Mouse (Mus musculus) ES-E14 (cell line): ENCODE measurements around the gene Fbxw9. TPM values are rescaled to one million over a fixed set of nuclear protein-coding genes. Genes with fewer than 3 reads are reported as not detected.

ENCODE experiments used
- DNase-seq: peaks from one replicate; pipeline ENCODE4 v3.0.0-alpha.2; 2013; ENCODE audit warnings: low read depth, low spot score
- H3K27ac ChIP-seq: 2 replicates; pipeline ENCODE4 v1.5.1; 2012; ENCODE audit warnings: low read depth, mild to moderate bottlenecking, low read length, moderate library complexity, mixed read lengths; ENCODE audit not compliant: poor library complexity, insufficient read depth, severe bottlenecking
- H3K36me3 ChIP-seq: 2 replicates; pipeline ENCODE4 v1.6.1; 2012; ENCODE audit warnings: mild to moderate bottlenecking, low read length, moderate library complexity, mixed read lengths; ENCODE audit not compliant: control insufficient read depth, poor library complexity, insufficient read depth, severe bottlenecking
- H3K4me1 ChIP-seq, 2 experiments: fragments of 150-350 bp in 1 of 2; sonication (generic) in 1 of 2; 2 replicates each; pipeline ENCODE4 v1.6.1; 2012; ENCODE audit warnings: low read length in 2 of 2, mild to moderate bottlenecking in 1 of 2, mixed read lengths in 1 of 2; ENCODE audit not compliant: control insufficient read depth in 2 of 2, insufficient read depth in 2 of 2, poor library complexity in 1 of 2
- H3K4me3 ChIP-seq, 2 experiments: fragments of 150-350 bp in 1 of 2; sonication (generic) in 1 of 2; 2 replicates each; pipeline ENCODE4 v1.5.1; 2012; ENCODE audit warnings: low read length in 2 of 2, low read depth in 1 of 2, mild to moderate bottlenecking in 1 of 2, mixed read lengths in 1 of 2; ENCODE audit not compliant: insufficient read depth in 1 of 2, poor library complexity in 1 of 2, severe bottlenecking in 1 of 2
- H3K9ac ChIP-seq: 2 replicates; pipeline ENCODE4 v1.6.1; 2012; ENCODE audit warnings: low read depth, mild to moderate bottlenecking, low read length, mixed read lengths; ENCODE audit not compliant: poor library complexity, insufficient read depth, severe bottlenecking
- H3K9me3 ChIP-seq: fragments of 150-350 bp; sonication (generic); 2 replicates; pipeline ENCODE4 v1.6.1; 2012; ENCODE audit warnings: low read depth, mild to moderate bottlenecking, low read length; ENCODE audit not compliant: control insufficient read depth, insufficient read depth
- CHD2 ChIP-seq: IDR thresholded peaks from 2 replicates; pipeline ENCODE4 v1.6.1; 2014; ENCODE audit warnings: mild to moderate bottlenecking, low read depth, low read length, inconsistent platforms
- HCFC1 ChIP-seq: IDR thresholded peaks from 2 replicates; pipeline ENCODE4 v1.6.1; 2012; ENCODE audit warnings: low read length, inconsistent platforms, borderline replicate concordance; ENCODE audit not compliant: insufficient read depth
- MAFK ChIP-seq: IDR thresholded peaks from 2 replicates; pipeline ENCODE4 v1.6.1; 2014; ENCODE audit warnings: mild to moderate bottlenecking, low read depth, low read length, inconsistent platforms; ENCODE audit not compliant: insufficient read depth
- ZC3H11A ChIP-seq: IDR thresholded peaks from 2 replicates; pipeline ENCODE4 v1.6.1; 2012; ENCODE audit warnings: low read depth, mild to moderate bottlenecking, inconsistent platforms, low read length, borderline replicate concordance
- ZNF384 ChIP-seq: IDR thresholded peaks from 2 replicates; pipeline ENCODE4 v1.6.1; 2012; ENCODE audit warnings: low read depth, low read length, inconsistent platforms
- in situ Hi-C, 2 experiments: fragments of 600-800 bp; cut with MboI; formaldehyde crosslinking; loops; one replicate each; pipeline ENCODE4 v1.15.1; 2025; ENCODE audit warnings: low sequenced_read_pairs in 2 of 2, inconsistent platforms in 1 of 2; ENCODE audit not compliant: unreplicated experiment in 2 of 2
- total RNA-seq: library from RNA; depleted of rRNA; stranded (reverse); fragments of 300-350 nt; gene quantifications from 2 replicates; pipeline ENCODE4 v1.2.3, GENCODE M21; 2012

Fbxw9 gene
- total RNA-seq, 1 experiment = 49.3 TPM

GRCm38 (mm10) chr8:85065213-85065612 lies 5.4 kb downstream of the Fbxw9 start:
- no peak overlapping the region for H3K27ac ChIP-seq
- no peak overlapping the region for H3K4me3 ChIP-seq
- in situ Hi-C loops = no loop called here
- TF ChIP-seq ZC3H11A (no peak), ZNF384 (no peak)
- no peaks in the 10 kb centered on the region for H3K4me1 ChIP-seq
- H3K36me3 ChIP-seq = peaks cover 17% of the 10 kb centered on the region
- no peak overlapping the region for H3K9ac ChIP-seq
- H3K9me3 ChIP-seq = no peaks in the 10 kb centered on the region
- no peak for DNase-seq

GRCm38 (mm10) chr8:85067155-85067554 lies 7.3 kb downstream of the Fbxw9 start:
- TF ChIP-seq MAFK = no peak
- no peak for TF ChIP-seq HCFC1
- TF ChIP-seq ZNF384 = no peak
- no peak for TF ChIP-seq ZC3H11A
- no peak for TF ChIP-seq CHD2
- H3K27ac ChIP-seq = no peak overlapping the region
- H3K4me3 ChIP-seq = no peak overlapping the region
- in situ Hi-C loops = no loop called here
- DNase-seq = no peak
- H3K9ac ChIP-seq = no peak overlapping the region
- H3K4me1 ChIP-seq = peaks cover 0 to 3% of the 10 kb centered on the region in 2 experiments; a peak in 1 of 4 replicates
- H3K36me3 ChIP-seq = peaks cover 17% of the 10 kb centered on the region
- no peaks in the 10 kb centered on the region for H3K9me3 ChIP-seq

GRCm38 (mm10) chr8:85067982-85068381 lies 8.1 kb downstream of the Fbxw9 start, which contains the start of gene Gm5741:
Gm5741 (minus strand) TSS chr8:85067982.
- TF ChIP-seq HCFC1 = no peak
- TF ChIP-seq MAFK = no peak
- no peak for TF ChIP-seq ZC3H11A
- TF ChIP-seq ZNF384 = no peak
- TF ChIP-seq CHD2 = no peak
- in situ Hi-C loops = no loop called here
- Histone ChIP-seq H3K4me1 (peaks cover 0 to 3% of the 10 kb centered on the region in 2 experiments; a peak in 1 of 4 replicates), H3K27ac (no peak within 1 kb of the TSS), H3K36me3 (peaks cover 17% of the 10 kb centered on the region), H3K4me3 (no peak within 1 kb of the TSS), H3K9me3 (no peaks in the 10 kb centered on the region), H3K9ac (no peak within 1 kb of the TSS)
- no peak for DNase-seq

- no peak for TF ChIP-seq HCFC1
- TF ChIP-seq MAFK = no peak
- TF ChIP-seq CHD2 = no peak
- TF ChIP-seq ZNF384 = no peak
- TF ChIP-seq ZC3H11A = no peak
- Histone ChIP-seq H3K4me3 (peak overlapping the region; percentile 73 to 96), H3K27ac (peak overlapping the region; percentile 86; the same call in 1 of the 2 replicates), H3K9ac (peak overlapping the region; percentile 90), H3K4me1 (peaks cover 0 to 11% of the 10 kb centered on the region in 2 experiments; a peak in 1 of 4 replicates), H3K9me3 (no peaks in the 10 kb centered on the region), H3K36me3 (peaks cover 42% of the 10 kb centered on the region)
- DNase-seq = no peak
- in situ Hi-C loops = no loop called here
These were observed 11.2 kb downstream of the Fbxw9 start for GRCm38 (mm10) chr8:85071041-85071440.

- H3K36me3 ChIP-seq = peaks cover 39% of the 10 kb centered on the region
These were observed 11.8 kb downstream of the Fbxw9 start, which contains the start of gene Dhps for GRCm38 (mm10) chr8:85071514-85072281. Dhps (plus strand) TSS chr8:85071757.

More at GRCm38 (mm10) chr8:85071514-85072281, 11.8 kb downstream of the Fbxw9 start, which contains the start of gene Dhps:
- peak; percentile 87 for DNase-seq
- peak within 1 kb of the TSS; percentile 86 for H3K27ac ChIP-seq
- in situ Hi-C loops = no loop called here
- peaks cover 0 to 11% of the 10 kb centered on the region in 2 experiments; a peak in 1 of 4 replicates for H3K4me1 ChIP-seq
- TF ChIP-seq ZC3H11A = no peak
- no peak; the same call in 1 of the 2 replicates for TF ChIP-seq CHD2
- TF ChIP-seq HCFC1 = peak; percentile 71; the same call in 1 of the 2 replicates
- TF ChIP-seq ZNF384 = peak; percentile 85; the same call in 1 of the 2 replicates
- no peak for TF ChIP-seq MAFK
- H3K9me3 ChIP-seq = no peaks in the 10 kb centered on the region
- peak within 1 kb of the TSS; percentile 73 to 96 for H3K4me3 ChIP-seq
- peak within 1 kb of the TSS; percentile 90 for H3K9ac ChIP-seq
